Mouse (Mus musculus) brain, embryonic 14.5 days (tissue): ENCODE data around the gene Fads2.

Experiments used
- CTCF ChIP-seq: fragments of 200-500 bp; IDR thresholded peaks from 2 replicates; pipeline ENCODE4 v1.5.1; 2012; ENCODE audit warnings: inconsistent platforms, mild to moderate bottlenecking, moderate library complexity, borderline replicate concordance; ENCODE audit not compliant: insufficient read depth, insufficient read length; ENCODE audit errors: extremely low read depth
- POLR2A ChIP-seq: fragments of 200-500 bp; IDR thresholded peaks from 2 replicates; pipeline ENCODE4 v1.6.1; 2012; ENCODE audit warnings: mild to moderate bottlenecking, inconsistent platforms, borderline replicate concordance; ENCODE audit not compliant: poor library complexity, insufficient read depth, insufficient read length, severe bottlenecking; ENCODE audit errors: extremely low read depth

DNA sequence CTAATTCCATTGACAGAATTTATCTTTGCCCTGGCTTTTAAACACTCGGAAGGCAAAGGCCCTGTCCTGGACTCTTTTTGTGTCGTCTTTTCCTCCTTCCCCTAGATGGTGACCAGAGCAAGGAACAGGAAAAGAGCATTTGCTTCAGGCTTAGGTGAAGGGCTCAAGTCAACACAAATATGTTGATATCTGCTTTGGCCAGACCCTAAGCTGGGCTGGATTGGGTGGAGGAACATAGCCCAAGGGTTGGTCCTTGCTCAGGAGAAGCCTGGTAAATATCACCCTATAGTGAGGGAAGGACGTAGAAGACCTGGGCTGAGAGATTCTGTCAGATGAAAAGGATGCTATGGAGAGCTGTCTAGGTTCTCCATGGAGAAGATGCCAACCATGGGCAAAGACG, 85.4 kb downstream of the Fads2 start:
- TF ChIP-seq POLR2A (no peak), CTCF (no peak)
